Mouse (Mus musculus): ENCODE data around the gene Prap1.

The Prap1 gene

DNA sequence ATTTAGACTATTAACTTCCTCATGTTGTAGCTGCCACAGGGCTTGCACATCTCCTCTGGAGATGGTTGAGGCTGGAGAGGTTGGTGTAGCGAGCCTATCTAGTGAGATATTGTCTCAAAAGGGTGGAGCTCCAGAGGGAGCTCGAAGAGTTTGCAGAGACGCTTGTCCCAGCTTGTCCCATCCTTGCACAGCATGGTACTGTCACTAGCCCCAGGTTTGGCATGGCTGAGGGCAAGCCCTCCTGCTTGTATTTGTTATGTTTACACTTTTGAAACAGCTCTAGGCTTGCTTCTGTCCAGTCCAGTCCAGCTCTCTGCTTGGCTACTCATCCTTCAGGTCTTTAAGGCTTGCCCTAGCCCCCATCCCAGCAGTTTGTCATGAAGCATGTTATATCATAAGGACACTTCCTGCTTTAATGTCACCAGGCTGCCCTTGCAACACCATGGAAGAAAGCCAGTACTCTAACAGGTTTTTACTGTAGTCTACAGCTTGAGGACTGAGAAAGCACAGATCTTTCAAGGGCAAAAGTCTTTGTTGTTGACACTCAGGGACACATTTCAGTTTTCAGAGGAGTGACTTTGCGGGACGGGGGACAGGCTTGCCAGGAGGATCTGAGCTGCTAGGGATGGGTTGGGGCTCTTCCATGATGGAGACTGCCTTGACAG lies 42.0 kb downstream of the Prap1 start:
- DNase-seq = no peak

DNA sequence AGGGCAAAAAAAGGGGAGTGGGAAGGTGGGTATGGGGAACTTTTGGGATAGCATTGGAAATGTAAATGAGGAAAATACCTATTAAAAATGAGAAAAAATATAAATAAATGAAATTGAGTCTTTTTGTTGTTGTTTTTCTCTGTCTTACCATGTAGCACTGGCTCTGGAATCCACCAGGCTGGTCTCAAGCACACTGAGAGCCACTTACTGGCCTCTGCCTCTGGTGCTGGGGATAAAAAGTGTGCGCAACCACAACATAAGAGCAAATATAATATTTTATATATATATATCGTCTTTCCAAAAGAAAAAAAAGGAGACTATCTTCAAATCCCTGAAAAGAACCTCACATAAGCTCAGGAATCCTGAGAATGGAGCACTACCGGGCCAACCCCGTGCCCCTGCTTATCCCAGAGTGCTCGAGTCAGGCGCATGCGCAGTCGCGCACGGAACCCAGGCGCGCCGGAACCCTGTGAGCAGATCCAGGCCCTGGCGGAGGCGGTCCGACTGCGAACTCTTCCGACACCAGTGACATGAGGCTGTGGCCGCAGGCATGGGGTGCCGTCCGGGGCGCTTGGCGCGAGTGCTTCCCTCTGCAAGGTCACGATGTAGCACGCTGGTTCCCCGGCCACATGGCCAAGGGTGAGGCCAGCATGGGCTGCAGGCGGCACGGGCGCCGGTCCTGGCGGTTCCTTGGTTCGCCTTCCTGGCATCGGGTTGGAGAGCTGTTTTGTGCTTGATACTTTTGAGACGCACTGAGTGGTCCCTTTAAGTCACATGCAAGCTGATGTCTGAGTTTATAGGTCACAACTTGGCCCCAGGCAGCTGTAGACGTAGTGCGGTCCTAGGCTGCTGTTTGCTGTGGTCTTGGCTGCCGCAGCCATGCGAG lies 44.2 kb downstream of the Prap1 start, which contains the start of gene Mtg1:
Gene Mtg1 (plus strand): TSS at position 430 of the 886 bp plus-strand sequence.
- peak; percentile 97 for DNase-seq

DNA sequence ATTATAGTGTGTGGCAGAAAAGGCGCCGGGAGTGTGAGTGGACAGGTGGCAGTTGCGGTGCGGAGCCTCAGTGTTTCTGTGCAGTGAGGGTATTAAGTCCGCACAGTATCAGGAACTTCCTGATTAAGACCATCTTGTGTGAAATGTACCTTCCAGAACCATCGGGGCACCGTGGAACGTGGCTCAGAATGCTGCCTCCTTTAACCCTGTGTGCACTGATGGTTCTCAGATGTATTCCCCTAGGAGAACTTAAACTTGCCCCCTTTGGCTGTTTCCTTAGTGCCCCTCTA lies 44.8 kb downstream of the Prap1 start:
- no peak for DNase-seq

DNA sequence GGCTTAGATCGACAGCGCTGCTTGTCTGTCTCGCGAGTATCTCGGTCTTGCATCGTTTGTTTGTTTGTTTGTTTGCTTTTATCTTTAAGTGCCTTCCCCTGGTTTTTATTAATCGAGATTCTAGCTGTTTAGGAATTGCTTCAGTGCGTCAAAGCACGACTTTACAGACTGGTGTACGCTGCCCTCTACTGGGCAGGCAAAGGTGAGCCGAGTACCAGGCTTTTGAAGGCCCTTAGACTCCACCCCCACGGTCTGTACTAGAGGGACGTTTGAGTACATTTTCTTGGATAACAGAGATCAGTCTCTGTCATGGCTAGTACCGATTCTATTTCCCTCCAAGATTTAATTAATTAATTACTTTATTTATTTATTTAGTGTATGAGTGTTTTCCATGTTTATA lies 48.2 kb downstream of the Prap1 start:
- DNase-seq = peak; percentile 87

DNA sequence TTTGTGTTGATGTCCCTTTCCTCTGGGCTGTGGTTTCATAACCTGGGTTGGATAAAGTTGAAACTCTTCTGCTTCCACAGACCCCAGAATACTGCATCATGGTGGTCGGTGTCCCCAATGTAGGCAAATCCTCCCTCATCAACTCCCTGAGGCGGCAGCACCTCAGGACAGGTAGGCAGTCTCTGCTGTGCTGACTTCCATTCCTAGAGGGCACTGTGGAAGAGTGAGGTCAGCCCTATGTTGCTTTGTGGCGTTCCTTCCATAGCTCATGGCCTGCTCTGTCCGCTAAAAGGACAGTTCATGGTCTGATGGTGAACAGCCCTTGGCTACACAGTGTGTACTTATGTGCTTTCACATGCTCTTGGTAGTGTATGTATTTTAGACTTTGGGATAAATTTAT lies 51.4 kb downstream of the Prap1 start:
- DNase-seq = no peak
